In genomic region chr3:37874864-37875263, GRCm38 (mm10) we compare ENCODE assay signal across 8 mouse cellular contexts.
A peak's percentile ranks its signal among the peaks of the same experiment; 100 is the strongest.
DNase-seq lines count a peak whose midpoint lies in the region; ATAC-seq lines count a peak whose summit lies in the region.
"Had no signal": no experiment of that assay in that cellular context is flagged by ENCODE, and none has a peak within 500 bp of the region (broad histone marks: within the 10 kb centered on the region; RNA-seq: fewer than 3 reads in every experiment).

No protein-coding gene starts in this region.

- H3K4me1 ChIP-seq in midbrain, embryonic 10.5 days = peaks cover 14% of the 10 kb centered on the region
- H3K4me1 ChIP-seq in midbrain, embryonic 13.5 days (replicated peaks) = 0 out of 2 replicates have a peak, but pooled peaks cover 4% of the 10 kb centered on the region
- H3K4me1 ChIP-seq in kidney, embryonic 16.5 days (ENCODE audit: insufficient read depth, low read length) = peaks cover 18% of the 10 kb centered on the region
- H3K4me1 ChIP-seq in stomach, embryonic 16.5 days (ENCODE audit: control insufficient read depth, insufficient read depth, low read length) = peaks cover 16% of the 10 kb centered on the region

- no peak overlapping the region for H3K4me2 ChIP-seq in midbrain, embryonic 13.5 days (replicated peaks)
- H3K4me2 ChIP-seq in kidney, embryonic 16.5 days (replicated peaks; ENCODE audit: low read depth, low read length) = no peak overlapping the region
- no peak overlapping the region for H3K4me2 ChIP-seq in stomach, embryonic 16.5 days (ENCODE audit: low read depth, low read length)

- H3K36me3 ChIP-seq in midbrain, embryonic 10.5 days = no peaks in the 10 kb centered on the region
- H3K36me3 ChIP-seq in midbrain, embryonic 13.5 days = no peaks in the 10 kb centered on the region
- no peaks in the 10 kb centered on the region for H3K36me3 ChIP-seq in kidney, embryonic 16.5 days (ENCODE audit: insufficient read depth, low read length)
- no peaks in the 10 kb centered on the region for H3K36me3 ChIP-seq in stomach, embryonic 16.5 days (ENCODE audit: control insufficient read depth, insufficient read depth, low read length)

- H3K4me3 ChIP-seq in midbrain, embryonic 10.5 days = no peak overlapping the region
- H3K4me3 ChIP-seq in midbrain, embryonic 13.5 days (replicated peaks) = no peak overlapping the region
- H3K4me3 ChIP-seq in kidney, embryonic 16.5 days (ENCODE audit: low read length) = no peak overlapping the region
- no peak overlapping the region for H3K4me3 ChIP-seq in stomach, embryonic 16.5 days (replicated peaks; ENCODE audit: low read length)
- H3K4me3 ChIP-seq: erythroblast, embryonic 14.5 days had no signal

- DNase-seq in midbrain, embryonic 10.5 days (ENCODE audit: low spot score) = no peak
- DNase-seq in heart, adult 18-20 months = peak; percentile 59 to 61
- DNase-seq in urinary bladder, postnatal 36 days (ENCODE audit: low spot score in 2 of 2) = no peak
- DNase-seq in frontal cortex, postnatal 10 days (ENCODE audit: low spot score in 2 of 2) = no peak

- peaks cover 9% of the 10 kb centered on the region; the same call in 1 of the 2 replicates for H3K27me3 ChIP-seq in midbrain, embryonic 10.5 days (ENCODE audit: low read depth, poor library complexity, severe bottlenecking)
- no peaks in the 10 kb centered on the region for H3K27me3 ChIP-seq in midbrain, embryonic 13.5 days
- no peaks in the 10 kb centered on the region for H3K27me3 ChIP-seq in kidney, embryonic 16.5 days (ENCODE audit: insufficient read depth, low read length)
- no peaks in the 10 kb centered on the region for H3K27me3 ChIP-seq in stomach, embryonic 16.5 days (ENCODE audit: control insufficient read depth, insufficient read depth, low read length)

- no peaks in the 10 kb centered on the region for H3K9me3 ChIP-seq in midbrain, embryonic 10.5 days (replicated peaks)
- no peaks in the 10 kb centered on the region for H3K9me3 ChIP-seq in midbrain, embryonic 13.5 days
- no peaks in the 10 kb centered on the region for H3K9me3 ChIP-seq in kidney, embryonic 16.5 days (ENCODE audit: low read length)
- no peaks in the 10 kb centered on the region for H3K9me3 ChIP-seq in stomach, embryonic 16.5 days (replicated peaks; ENCODE audit: control insufficient read depth, low read length)

- no peak for ATAC-seq in midbrain, embryonic 13.5 days
- ATAC-seq in kidney, embryonic 16.5 days (ENCODE audit: low FRiP score, low TSS enrichment) = 0 out of 2 replicates have a peak, but pooled peaks have one; percentile 5
- ATAC-seq in stomach, embryonic 16.5 days (ENCODE audit: insufficient read depth, low FRiP score) = peak; percentile 31; the same call in 1 of the 2 replicates

- H3K27ac ChIP-seq in midbrain, embryonic 10.5 days (replicated peaks) = 0 out of 2 replicates have a peak overlapping the region, but pooled peaks have one; percentile 38
- no peak overlapping the region for H3K27ac ChIP-seq in midbrain, embryonic 13.5 days
- H3K27ac ChIP-seq in kidney, embryonic 16.5 days (ENCODE audit: low read length) = peak overlapping the region; percentile 84
- peak overlapping the region; percentile 93 for H3K27ac ChIP-seq in stomach, embryonic 16.5 days (ENCODE audit: low read length)

- no peak overlapping the region for H3K9ac ChIP-seq in midbrain, embryonic 13.5 days (replicated peaks)
- no peak overlapping the region for H3K9ac ChIP-seq in kidney, embryonic 16.5 days (replicated peaks; ENCODE audit: low read length)
- no peak overlapping the region for H3K9ac ChIP-seq in stomach, embryonic 16.5 days (ENCODE audit: low read length)

- WGBS in midbrain, embryonic 10.5 days = 89% methylated on average over 6 of the region's 6 CpGs
- WGBS in midbrain, embryonic 13.5 days = 90% methylated on average over 6 of the region's 6 CpGs
- WGBS in kidney, embryonic 16.5 days = 71% methylated on average over 6 of the region's 6 CpGs
- WGBS in stomach, embryonic 16.5 days = 54% methylated on average over 6 of the region's 6 CpGs

Comparison
In these comparisons a context has a peak if more than half of its experiments do, and no peak if none do; other contexts are left out.
1. DNase-seq: peak in heart, adult 18-20 months (2 of 2); none in midbrain, embryonic 10.5 days (single experiment), urinary bladder, postnatal 36 days (0 of 2) and frontal cortex, postnatal 10 days (0 of 2).